Mouse (Mus musculus): Measurements from ENCODE around the gene Gnb1l. TPM values are rescaled to one million over a fixed set of nuclear protein-coding genes. Genes with fewer than 3 reads are reported as not detected.

Gnb1l gene
- total RNA-seq (2014; rRNA removed) (12.3 and 13.0 TPM in 2 replicates), polyA plus RNA-seq (2015; fragmentation: Nextera tagmentation; extraction: Ambion mirVana) (16.9 and 20.7 TPM in 2 replicates)

DNA sequence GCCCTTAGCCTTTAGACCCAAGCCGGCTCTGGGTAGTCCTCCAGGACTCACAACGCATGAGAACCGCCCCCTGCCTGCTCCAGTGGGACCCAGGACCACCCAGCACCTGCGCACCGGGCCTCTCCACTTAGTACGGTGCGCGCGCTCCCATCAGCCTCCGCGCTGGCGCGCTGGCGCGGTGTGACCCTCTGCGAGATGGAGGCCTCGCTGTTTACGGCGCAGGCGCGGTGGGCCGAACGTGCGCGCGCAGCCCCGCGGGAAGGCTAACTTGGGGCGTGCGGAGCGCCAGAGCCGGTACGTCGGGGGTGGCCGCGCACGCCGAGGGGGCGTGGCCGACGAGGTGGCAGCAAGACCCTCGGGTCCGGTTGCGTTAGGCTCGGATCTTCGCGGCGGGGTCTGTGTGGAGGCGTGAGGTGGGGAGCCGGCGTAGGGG lies at the start of gene Gnb1l, which contains the start of gene Rtl10:
Gnb1l (plus strand) TSS at position 156 of the 433 bp plus-strand sequence.
Rtl10 (plus strand) TSS at position 344 of the 433 bp plus-strand sequence.
- DNase-seq = peak; percentile 98
- peak; percentile 28; the same call in 1 of the 2 replicates for TF ChIP-seq CTCF (IDR thresholded peaks at IDR 0.05; ENCODE audit: low read depth)
- Histone ChIP-seq H3K4me1 (ENCODE audit: insufficient read depth) (peaks cover 10% of the 10 kb centered on the region), H3K36me3 (ENCODE audit: insufficient read depth) (peaks cover 13% of the 10 kb centered on the region; the same call in 1 of the 2 replicates), H3K27ac (ENCODE audit: low read depth, low read length) (peak within 1 kb of the TSS; percentile 93), H3K4me3 (ENCODE audit: low read depth, low read length) (peak within 1 kb of the TSS; percentile 66), H3K9ac (peak within 1 kb of the TSS; percentile 87), H3K9me3 (ENCODE audit: low read length) (no peaks in the 10 kb centered on the region), H3K27me3 (ENCODE audit: insufficient read depth, low read length) (no peaks in the 10 kb centered on the region), H3K4me2 (ENCODE audit: low read depth) (peak within 1 kb of the TSS; percentile 85)
- under 1% methylated on average over 50 of the region's 51 CpGs for WGBS
- ATAC-seq = peak; percentile 97

DNA sequence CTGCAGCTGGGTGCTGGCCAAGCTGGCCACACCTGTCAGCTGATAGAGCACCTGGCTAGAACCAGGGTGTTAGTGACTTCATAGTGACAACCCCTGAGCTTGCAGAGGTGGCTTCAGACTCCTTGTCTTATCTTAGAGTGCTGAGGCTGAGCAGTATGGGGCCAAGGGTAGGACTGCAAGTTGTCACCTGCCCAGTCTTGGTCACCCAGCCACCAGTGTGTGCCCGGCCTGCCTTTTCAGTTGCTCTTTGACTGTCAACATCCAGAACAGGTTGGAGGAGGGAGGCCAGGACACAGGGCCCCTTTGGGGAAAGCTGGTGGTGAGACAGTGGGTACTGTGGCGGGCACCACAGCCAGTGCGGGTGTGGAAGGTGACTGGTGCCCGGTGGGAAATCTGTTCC lies 49.5 kb upstream of the Gnb1l start:
- no peak overlapping the region for H3K4me2 ChIP-seq (ENCODE audit: low read depth)
- DNase-seq (no peak), ATAC-seq (no peak)
- H3K36me3 ChIP-seq (ENCODE audit: insufficient read depth) = peaks cover 7% of the 10 kb centered on the region; the same call in 1 of the 2 replicates
- H3K9me3 ChIP-seq (ENCODE audit: low read length) = no peaks in the 10 kb centered on the region
- TF ChIP-seq CTCF (IDR thresholded peaks at IDR 0.05; ENCODE audit: low read depth) = no peak
- WGBS = 95% methylated on average over 4 of the region's 4 CpGs
- H3K4me1 ChIP-seq (ENCODE audit: insufficient read depth) = no peaks in the 10 kb centered on the region
- H3K9ac ChIP-seq = no peak overlapping the region
- no peak overlapping the region for H3K27ac ChIP-seq (ENCODE audit: low read depth, low read length)
- H3K27me3 ChIP-seq (ENCODE audit: insufficient read depth, low read length) = no peaks in the 10 kb centered on the region
- no peak overlapping the region for H3K4me3 ChIP-seq (ENCODE audit: low read depth, low read length)

- Histone ChIP-seq H3K27ac (ENCODE audit: low read depth, low read length) (no peak overlapping the region), H3K36me3 (ENCODE audit: insufficient read depth) (peaks cover 8% of the 10 kb centered on the region; the same call in 1 of the 2 replicates), H3K27me3 (ENCODE audit: insufficient read depth, low read length) (no peaks in the 10 kb centered on the region), H3K9ac (no peak overlapping the region), H3K4me3 (ENCODE audit: low read depth, low read length) (no peak overlapping the region), H3K9me3 (ENCODE audit: low read length) (no peaks in the 10 kb centered on the region), H3K4me1 (ENCODE audit: insufficient read depth) (no peaks in the 10 kb centered on the region), H3K4me2 (ENCODE audit: low read depth) (no peak overlapping the region)
- WGBS = 54% methylated on average over 9 of the region's 9 CpGs
- no peak for TF ChIP-seq CTCF (IDR thresholded peaks at IDR 0.05; ENCODE audit: low read depth)
- ATAC-seq (0 out of 2 replicates have a peak, but pooled peaks have one; percentile 10), DNase-seq (no peak)
Measured at GRCm38 (mm10) chr16:18451486-18452181, 46.9 kb upstream of the Gnb1l start.

GRCm38 (mm10) chr16:18452361-18452862 lies 46.1 kb upstream of the Gnb1l start:
- WGBS = 71% methylated on average over 8 of the region's 8 CpGs
- TF ChIP-seq CTCF (IDR thresholded peaks at IDR 0.05; ENCODE audit: low read depth) = no peak
- DNase-seq (no peak), ATAC-seq (no peak)
- no peak overlapping the region for H3K9ac ChIP-seq
- no peaks in the 10 kb centered on the region for H3K9me3 ChIP-seq (ENCODE audit: low read length)
- H3K27ac ChIP-seq (ENCODE audit: low read depth, low read length) = no peak overlapping the region
- no peak overlapping the region for H3K4me3 ChIP-seq (ENCODE audit: low read depth, low read length)
- no peaks in the 10 kb centered on the region for H3K4me1 ChIP-seq (ENCODE audit: insufficient read depth)
- H3K27me3 ChIP-seq (ENCODE audit: insufficient read depth, low read length) = no peaks in the 10 kb centered on the region
- peaks cover 14% of the 10 kb centered on the region; the same call in 1 of the 2 replicates for H3K36me3 ChIP-seq (ENCODE audit: insufficient read depth)
- no peak overlapping the region for H3K4me2 ChIP-seq (ENCODE audit: low read depth)

DNA sequence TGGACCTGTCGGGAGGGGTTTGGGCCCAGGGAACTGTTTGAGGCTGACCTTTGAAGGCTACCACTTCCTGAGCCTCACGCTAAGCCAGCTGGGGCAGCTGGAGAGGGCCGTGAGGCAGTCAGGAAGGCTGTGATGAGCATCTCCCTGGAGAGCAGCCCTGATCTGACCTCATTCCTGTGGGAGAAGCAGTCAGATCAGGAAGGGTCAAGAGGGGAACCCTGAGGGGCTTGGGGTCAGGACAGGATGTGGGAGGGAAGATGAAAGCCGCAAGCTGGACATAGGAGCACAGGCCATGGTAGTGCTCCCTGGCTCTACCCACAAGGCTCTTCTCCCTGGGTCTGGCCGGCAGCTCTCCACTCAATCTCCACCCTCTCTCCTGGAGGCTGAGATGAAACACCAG lies 44.7 kb upstream of the Gnb1l start:
- Histone ChIP-seq H3K9me3 (ENCODE audit: low read length) (no peaks in the 10 kb centered on the region), H3K4me3 (ENCODE audit: low read depth, low read length) (no peak overlapping the region), H3K27ac (ENCODE audit: low read depth, low read length) (no peak overlapping the region), H3K27me3 (ENCODE audit: insufficient read depth, low read length) (no peaks in the 10 kb centered on the region), H3K4me2 (ENCODE audit: low read depth) (no peak overlapping the region), H3K9ac (no peak overlapping the region), H3K36me3 (ENCODE audit: insufficient read depth) (peaks cover 19% of the 10 kb centered on the region; the same call in 1 of the 2 replicates), H3K4me1 (ENCODE audit: insufficient read depth) (no peaks in the 10 kb centered on the region)
- ATAC-seq (no peak), DNase-seq (no peak)
- no peak for TF ChIP-seq CTCF (IDR thresholded peaks at IDR 0.05; ENCODE audit: low read depth)
- 75% methylated on average over 5 of the region's 5 CpGs for WGBS

- H3K4me1 ChIP-seq (ENCODE audit: insufficient read depth) = no peaks in the 10 kb centered on the region; the same call in 1 of the 2 replicates
- peaks cover 16% of the 10 kb centered on the region; the same call in 1 of the 2 replicates for H3K36me3 ChIP-seq (ENCODE audit: insufficient read depth)
- no peak overlapping the region for H3K27ac ChIP-seq (ENCODE audit: low read depth, low read length)
- H3K9ac ChIP-seq = no peak overlapping the region
- H3K9me3 ChIP-seq (ENCODE audit: low read length) = no peaks in the 10 kb centered on the region
- DNase-seq = no peak
- no peak overlapping the region for H3K4me2 ChIP-seq (ENCODE audit: low read depth)
- ATAC-seq = no peak
- TF ChIP-seq CTCF (IDR thresholded peaks at IDR 0.05; ENCODE audit: low read depth) = no peak
- 88% methylated on average over 6 of the region's 6 CpGs for WGBS
- H3K4me3 ChIP-seq (ENCODE audit: low read depth, low read length) = no peak overlapping the region
- no peaks in the 10 kb centered on the region for H3K27me3 ChIP-seq (ENCODE audit: insufficient read depth, low read length)
Measured at GRCm38 (mm10) chr16:18455407-18455806, 43.1 kb upstream of the Gnb1l start.

GRCm38 (mm10) chr16:18458661-18459060 lies 39.9 kb upstream of the Gnb1l start:
- Histone ChIP-seq H3K4me1 (ENCODE audit: insufficient read depth) (no peaks in the 10 kb centered on the region; the same call in 1 of the 2 replicates), H3K9ac (no peak overlapping the region), H3K4me2 (ENCODE audit: low read depth) (no peak overlapping the region), H3K27ac (ENCODE audit: low read depth, low read length) (no peak overlapping the region), H3K4me3 (ENCODE audit: low read depth, low read length) (no peak overlapping the region), H3K9me3 (ENCODE audit: low read length) (no peaks in the 10 kb centered on the region), H3K27me3 (ENCODE audit: insufficient read depth, low read length) (no peaks in the 10 kb centered on the region), H3K36me3 (ENCODE audit: insufficient read depth) (peaks cover 16% of the 10 kb centered on the region; the same call in 1 of the 2 replicates)
- no peak for ATAC-seq
- DNase-seq = no peak
- TF ChIP-seq CTCF (IDR thresholded peaks at IDR 0.05; ENCODE audit: low read depth) = no peak

Measured in forebrain, postnatal 0 days (tissue).